ENCODE assay signal across 14 mouse cellular contexts in genomic region chr9:65015461-65016222, GRCm38 (mm10). TPM values are rescaled to one million over a fixed set of nuclear protein-coding genes. Genes with fewer than 3 reads are reported as not detected.
DNase-seq lines count a peak whose midpoint lies in the region; ATAC-seq and TF ChIP-seq lines count a peak whose summit lies in the region.
"Had no signal": no experiment of that assay in that cellular context is flagged by ENCODE, and none has a peak within 500 bp of the region (broad histone marks: within the 10 kb centered on the region; RNA-seq: fewer than 3 reads in every experiment).

No protein-coding gene starts in this region.

- intact Hi-C loops in heart, adult 2 months (cut with DNase I), result no loop called here

- H3K27me3 ChIP-seq in heart, embryonic 14.5 days (ENCODE audit: control insufficient read depth, insufficient read depth, low read length), result no peaks in the 10 kb centered on the region
- H3K27me3 ChIP-seq in heart, adult 2 months (ENCODE audit: control insufficient read depth, insufficient read depth, low read length), result no peaks in the 10 kb centered on the region
- no peaks in the 10 kb centered on the region for H3K27me3 ChIP-seq in lung, postnatal 0 days (replicated peaks; ENCODE audit: insufficient read depth, low read length)
- H3K27me3 ChIP-seq in midbrain, embryonic 16.5 days (ENCODE audit: control insufficient read depth, insufficient read depth, low read depth, low read length), result no peaks in the 10 kb centered on the region
- H3K27me3 ChIP-seq: kidney, embryonic 15.5 days; limb, embryonic 15.5 days; midbrain, embryonic 12.5 days had no signal

- WGBS in heart, embryonic 14.5 days, result 27% methylated on average over 7 of the region's 7 CpGs
- 30% methylated on average over 7 of the region's 7 CpGs for WGBS in heart, adult 2 months
- WGBS in lung, postnatal 0 days, result 25% methylated on average over 7 of the region's 7 CpGs
- 22% methylated on average over 7 of the region's 7 CpGs for WGBS in lung, adult 2 months
- 70% methylated on average over 7 of the region's 7 CpGs for WGBS in midbrain, embryonic 16.5 days

- H3K79me2 ChIP-seq in heart, adult 2 months (replicated peaks; ENCODE audit: control insufficient read depth, insufficient read depth, low read length), result peaks cover 5% of the 10 kb centered on the region

- no peak for TF ChIP-seq POLR2A in heart, adult 2 months (IDR thresholded peaks at IDR 0.05; ENCODE audit: insufficient read depth, low read depth, low read length)
- no peak for TF ChIP-seq POLR2A in lung, adult 2 months (IDR thresholded peaks at IDR 0.05; ENCODE audit: borderline replicate concordance, extremely low read depth, low read depth, low read length)
- no peak for TF ChIP-seq POLR2A in cortical plate, adult 2 months (IDR thresholded peaks at IDR 0.05; ENCODE audit: extremely low read depth, insufficient read depth, low read length)

- peak overlapping the region in 1 of 2 experiments; percentile 39; a peak in 1 of 4 replicates for H3K27ac ChIP-seq in heart, embryonic 14.5 days (replicated peaks in 1 of 2; ENCODE audit: control insufficient read depth in 1 of 2, insufficient read depth in 1 of 2, low read depth in 2 of 2, low read length in 2 of 2)
- no peak overlapping the region; the same call in 1 of the 2 replicates for H3K27ac ChIP-seq in heart, adult 2 months
- H3K27ac ChIP-seq in lung, postnatal 0 days (ENCODE audit: low read length), result peak overlapping the region; percentile 54
- peak overlapping the region; percentile 82; the same call in 1 of the 2 replicates for H3K27ac ChIP-seq in cortical plate, adult 2 months (ENCODE audit: insufficient read depth, low read length)
- peak overlapping the region; percentile 17 for H3K27ac ChIP-seq in midbrain, embryonic 16.5 days (ENCODE audit: low read length)
- H3K27ac ChIP-seq: kidney, embryonic 15.5 days; limb, embryonic 15.5 days had no signal

- H3K4me1 ChIP-seq in heart, embryonic 14.5 days (ENCODE audit: control insufficient read depth in 2 of 2, insufficient read depth in 2 of 2, low read length in 2 of 2), result peaks cover 5 to 25% of the 10 kb centered on the region in 2 experiments
- H3K4me1 ChIP-seq in heart, adult 2 months (ENCODE audit: control insufficient read depth, insufficient read depth, low read length), result peaks cover 11% of the 10 kb centered on the region
- H3K4me1 ChIP-seq in lung, postnatal 0 days (ENCODE audit: insufficient read depth, low read depth, low read length), result peaks cover 21% of the 10 kb centered on the region; the same call in 1 of the 2 replicates
- H3K4me1 ChIP-seq in lung, adult 2 months (ENCODE audit: control insufficient read depth, insufficient read depth, low read length), result peaks cover 18% of the 10 kb centered on the region
- H3K4me1 ChIP-seq in cortical plate, adult 2 months (ENCODE audit: control insufficient read depth, insufficient read depth, low read length), result peaks cover 21% of the 10 kb centered on the region
- H3K4me1 ChIP-seq in midbrain, embryonic 16.5 days (ENCODE audit: control insufficient read depth, insufficient read depth, low read length), result peaks cover 48% of the 10 kb centered on the region

- no peak for ATAC-seq in heart, embryonic 14.5 days (ENCODE audit: insufficient number of reproducible peaks, insufficient read depth, low FRiP score, low read depth)
- ATAC-seq in lung, postnatal 0 days, result 0 out of 2 replicates have a peak, but pooled peaks have one; percentile 24
- no peak for ATAC-seq in midbrain, embryonic 16.5 days

- TF ChIP-seq CTCF in heart, adult 2 months (IDR thresholded peaks at IDR 0.05), result no peak
- no peak for TF ChIP-seq CTCF in lung, postnatal 0 days (IDR thresholded peaks at IDR 0.05)
- TF ChIP-seq CTCF in lung, adult 2 months (IDR thresholded peaks at IDR 0.05; ENCODE audit: insufficient read depth, low read length), result no peak
- no peak for TF ChIP-seq CTCF in cortical plate, adult 2 months (IDR thresholded peaks at IDR 0.05; ENCODE audit: extremely low read depth, insufficient read depth, low read length)

- H3K36me3 ChIP-seq in heart, embryonic 14.5 days (ENCODE audit: control insufficient read depth, insufficient read depth, low read length), result no peaks in the 10 kb centered on the region
- peaks cover 2% of the 10 kb centered on the region; the same call in 1 of the 2 replicates for H3K36me3 ChIP-seq in heart, adult 2 months (ENCODE audit: control insufficient read depth, insufficient read depth, low read length)
- H3K36me3 ChIP-seq in lung, postnatal 0 days (ENCODE audit: insufficient read depth, low read length), result no peaks in the 10 kb centered on the region
- H3K36me3 ChIP-seq in midbrain, embryonic 16.5 days (ENCODE audit: control insufficient read depth, insufficient read depth, low read length), result no peaks in the 10 kb centered on the region
- H3K36me3 ChIP-seq: kidney, embryonic 15.5 days; limb, embryonic 15.5 days had no signal

- no peak for DNase-seq in heart, adult 2 months
- peak; percentile 42 for DNase-seq in lung, postnatal 0 days (ENCODE audit: low spot score)
- no peak for DNase-seq in lung, adult 2 months
- DNase-seq in cerebellum, adult 9-11 months, result no peak
- no peak for DNase-seq in urinary bladder, postnatal 25 days (ENCODE audit: low spot score)
- DNase-seq: heart, postnatal 4 days; spleen, adult 18-20 months; thymus, adult 18-20 months had no signal

- H3K4me2 ChIP-seq in heart, embryonic 14.5 days (ENCODE audit: low read length), result peak overlapping the region; percentile 7; the same call in 1 of the 2 replicates
- peak overlapping the region; percentile 8; the same call in 1 of the 2 replicates for H3K4me2 ChIP-seq in lung, postnatal 0 days (replicated peaks; ENCODE audit: low read depth, low read length)
- H3K4me2 ChIP-seq in midbrain, embryonic 16.5 days (ENCODE audit: low read length), result no peak overlapping the region
- H3K4me2 ChIP-seq: kidney, embryonic 15.5 days; limb, embryonic 15.5 days; midbrain, embryonic 12.5 days had no signal

- H3K9ac ChIP-seq in heart, embryonic 14.5 days (ENCODE audit: low read length), result 0 out of 2 replicates have a peak overlapping the region, but pooled peaks have one; percentile 18
- H3K9ac ChIP-seq in heart, adult 2 months (ENCODE audit: low read depth, low read length), result no peak overlapping the region; the same call in none of the 2 replicates
- no peak overlapping the region for H3K9ac ChIP-seq in lung, postnatal 0 days (replicated peaks; ENCODE audit: low read depth)
- H3K9ac ChIP-seq in midbrain, embryonic 16.5 days (ENCODE audit: low read depth, low read length), result no peak overlapping the region
- H3K9ac ChIP-seq: kidney, embryonic 15.5 days; limb, embryonic 15.5 days; midbrain, embryonic 12.5 days had no signal

- H3K4me3 ChIP-seq in heart, embryonic 14.5 days (ENCODE audit: control insufficient read depth in 1 of 2, insufficient read depth in 1 of 2, low read depth in 1 of 2, low read length in 2 of 2), result no peak overlapping the region
- H3K4me3 ChIP-seq in heart, adult 2 months, result no peak overlapping the region
- H3K4me3 ChIP-seq in lung, postnatal 0 days (ENCODE audit: low read depth, low read length), result no peak overlapping the region
- no peak overlapping the region for H3K4me3 ChIP-seq in lung, adult 2 months (replicated peaks; ENCODE audit: extremely low read depth, low read depth, low read length)
- no peak overlapping the region for H3K4me3 ChIP-seq in cortical plate, adult 2 months (ENCODE audit: insufficient read depth, low read length)
- H3K4me3 ChIP-seq in midbrain, embryonic 16.5 days (ENCODE audit: low read depth, low read length), result no peak overlapping the region
- H3K4me3 ChIP-seq: kidney, embryonic 15.5 days; limb, embryonic 15.5 days; midbrain, embryonic 12.5 days had no signal

- TF ChIP-seq EP300 in heart, adult 2 months (IDR thresholded peaks at IDR 0.05; ENCODE audit: insufficient read depth, low read depth, low read length), result no peak
- TF ChIP-seq EP300 in lung, postnatal 0 days (IDR thresholded peaks at IDR 0.05), result no peak

- no peaks in the 10 kb centered on the region for H3K9me3 ChIP-seq in heart, embryonic 14.5 days (ENCODE audit: control insufficient read depth, low read length)
- no peaks in the 10 kb centered on the region for H3K9me3 ChIP-seq in lung, postnatal 0 days (ENCODE audit: low read length)
- no peaks in the 10 kb centered on the region for H3K9me3 ChIP-seq in midbrain, embryonic 16.5 days (replicated peaks; ENCODE audit: control insufficient read depth, low read length, poor library complexity, severe bottlenecking)
- H3K9me3 ChIP-seq: kidney, embryonic 15.5 days; limb, embryonic 15.5 days; midbrain, embryonic 12.5 days had no signal

RNA-seq across cellular contexts. Expression of gene Hacd3, which starts 5.9 kb away (rescaled TPM):
- polyA plus RNA-seq in heart, embryonic 14.5 days (2014; fragmentation: Nextera tagmentation; extraction: Ambion mirVana), result 50.3 and 52.5 TPM in 2 replicates
- total RNA-seq in heart, adult 2 months (2021), result 10 to 100 TPM; 17.6 to 18.9 TPM
- 11.2 and 18.2 TPM in 2 replicates for polyA plus RNA-seq in heart, adult 2 months (2012; rRNA removed)
- 88.4 and 100 TPM in 2 replicates for polyA plus RNA-seq in lung, postnatal 0 days (2015; fragmentation: Nextera tagmentation; extraction: Ambion mirVana)
- 49.0 and 54.7 TPM in 2 replicates for polyA plus RNA-seq in lung, adult 2 months (2012; rRNA removed)
- 138 and 142 TPM in 2 replicates for polyA plus RNA-seq in cortical plate, adult 2 months (2012; rRNA removed)
- 241 and 246 TPM in 2 replicates for polyA plus RNA-seq in midbrain, embryonic 16.5 days (2015; fragmentation: Nextera tagmentation; extraction: Ambion mirVana)

RNA-seq across cellular contexts. Expression of gene Dpp8, which starts 16.6 kb away (rescaled TPM):
- 26.4 and 27.9 TPM in 2 replicates for polyA plus RNA-seq in heart, embryonic 14.5 days (2014; fragmentation: Nextera tagmentation; extraction: Ambion mirVana)
- 10 to 100 TPM; 56.6 to 61.0 TPM for total RNA-seq in heart, adult 2 months (2021)
- polyA plus RNA-seq in heart, adult 2 months (2012; rRNA removed), result 42.2 and 83.2 TPM in 2 replicates
- 17.2 and 20.1 TPM in 2 replicates for polyA plus RNA-seq in lung, postnatal 0 days (2015; fragmentation: Nextera tagmentation; extraction: Ambion mirVana)
- polyA plus RNA-seq in lung, adult 2 months (2012; rRNA removed), result 44.8 and 76.3 TPM in 2 replicates
- polyA plus RNA-seq in cortical plate, adult 2 months (2012; rRNA removed), result 83.7 TPM in 2 replicates
- polyA plus RNA-seq in midbrain, embryonic 16.5 days (2015; fragmentation: Nextera tagmentation; extraction: Ambion mirVana), result 39.3 and 42.7 TPM in 2 replicates

RNA-seq across cellular contexts. Expression of gene Ints14, which starts 54.9 kb away (rescaled TPM):
- 39.0 and 41.1 TPM in 2 replicates for polyA plus RNA-seq in heart, embryonic 14.5 days (2014; fragmentation: Nextera tagmentation; extraction: Ambion mirVana)
- total RNA-seq in heart, adult 2 months (2021), result 10 to 100 TPM; 14.0 to 15.3 TPM
- polyA plus RNA-seq in heart, adult 2 months (2012; rRNA removed), result 11.0 and 20.5 TPM in 2 replicates
- 25.5 and 25.6 TPM in 2 replicates for polyA plus RNA-seq in lung, postnatal 0 days (2015; fragmentation: Nextera tagmentation; extraction: Ambion mirVana)
- polyA plus RNA-seq in lung, adult 2 months (2012; rRNA removed), result 9.5 and 14.4 TPM in 2 replicates
- 18.6 and 19.1 TPM in 2 replicates for polyA plus RNA-seq in cortical plate, adult 2 months (2012; rRNA removed)
- polyA plus RNA-seq in midbrain, embryonic 16.5 days (2015; fragmentation: Nextera tagmentation; extraction: Ambion mirVana), result 35.1 and 37.1 TPM in 2 replicates
